Mouse (Mus musculus): ENCODE data around the gene Foxc2. TPM values are rescaled to one million over a fixed set of nuclear protein-coding genes. Genes with fewer than 3 reads are reported as not detected.

The Foxc2 gene
- polyA plus RNA-seq, 1 experiment from 2014 or later: 4.2 TPM

DNA sequence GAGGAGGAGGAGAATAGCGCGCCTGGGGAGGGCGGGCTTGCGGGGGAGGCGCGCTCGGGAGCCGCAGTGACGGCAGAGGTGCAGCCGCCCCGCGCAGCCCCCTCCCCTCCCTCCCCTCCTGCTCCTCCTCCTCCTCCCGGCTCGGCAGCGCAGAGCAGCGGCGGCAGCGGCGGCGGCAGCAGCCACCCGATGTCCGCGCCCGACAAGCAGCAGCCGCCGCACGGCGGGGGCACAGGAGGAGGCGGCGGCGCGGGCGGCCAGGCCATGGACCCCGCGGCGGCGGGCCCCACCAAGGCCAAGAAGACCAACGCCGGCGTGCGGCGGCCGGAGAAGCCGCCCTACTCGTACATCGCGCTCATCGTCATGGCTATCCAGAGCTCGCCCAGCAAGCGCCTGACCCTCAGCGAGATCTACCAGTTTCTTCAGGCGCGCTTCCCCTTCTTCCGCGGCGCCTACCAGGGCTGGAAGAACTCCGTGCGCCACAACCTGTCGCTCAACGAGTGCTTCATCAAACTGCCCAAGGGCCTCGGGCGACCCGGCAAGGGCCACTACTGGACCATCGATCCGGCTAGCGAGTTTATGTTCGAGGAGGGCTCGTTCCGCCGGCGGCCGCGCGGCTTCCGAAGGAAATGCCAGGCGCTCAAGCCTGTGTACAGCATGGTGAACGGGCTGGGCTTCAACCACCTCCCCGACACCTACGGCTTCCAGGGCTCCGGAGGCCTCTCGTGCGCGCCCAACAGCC lies 31.6 kb upstream of the Foxc2 start, which contains the start of gene Foxf1:
TSS of gene Foxf1 (plus strand) at position 177 of the 742 bp plus-strand sequence.
- no peaks in the 10 kb centered on the region for H3K36me3 ChIP-seq (ENCODE audit: control insufficient read depth, insufficient read depth, low read length)
- H3K4me3 ChIP-seq (ENCODE audit: low read depth, low read length): peak within 1 kb of the TSS; percentile 41
- H3K4me1 ChIP-seq (ENCODE audit: control insufficient read depth, insufficient read depth, low read length): peaks cover 24% of the 10 kb centered on the region
- H3K27me3 ChIP-seq (ENCODE audit: control insufficient read depth, insufficient read depth, low read length): peaks cover 96% of the 10 kb centered on the region
- no peak for ATAC-seq (ENCODE audit: insufficient number of reproducible peaks, low FRiP score, low TSS enrichment, low read depth)
- peak; percentile 74 for DNase-seq (ENCODE audit: low spot score)
- H3K27ac ChIP-seq (replicated peaks; ENCODE audit: low read depth, low read length): no peak within 1 kb of the TSS
- under 1% methylated on average over 58 of the region's 83 CpGs for WGBS
- peak within 1 kb of the TSS; percentile 35 for H3K9ac ChIP-seq (ENCODE audit: low read length)
- H3K4me2 ChIP-seq (ENCODE audit: low read depth, severe bottlenecking): peak within 1 kb of the TSS; percentile 92
- no peaks in the 10 kb centered on the region for H3K9me3 ChIP-seq (ENCODE audit: control insufficient read depth, low read length)

DNA sequence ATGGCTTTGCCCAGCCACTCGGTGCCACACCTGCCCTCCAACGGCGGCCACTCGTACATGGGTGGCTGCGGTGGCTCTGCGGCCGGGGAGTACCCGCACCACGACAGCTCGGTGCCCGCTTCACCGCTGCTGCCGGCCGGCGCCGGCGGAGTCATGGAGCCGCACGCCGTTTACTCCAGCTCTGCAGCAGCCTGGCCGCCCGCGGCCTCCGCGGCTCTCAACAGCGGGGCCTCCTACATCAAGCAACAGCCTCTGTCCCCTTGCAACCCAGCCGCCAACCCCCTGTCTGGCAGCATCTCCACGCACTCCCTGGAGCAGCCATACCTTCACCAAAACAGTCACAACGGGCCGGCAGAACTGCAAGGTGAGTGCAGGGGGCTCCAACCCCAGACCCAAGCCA lies 31.0 kb upstream of the Foxc2 start:
- Histone ChIP-seq H3K27ac (replicated peaks; ENCODE audit: low read depth, low read length) (no peak overlapping the region), H3K4me3 (ENCODE audit: low read depth, low read length) (peak overlapping the region; percentile 41; the same call in 1 of the 2 replicates), H3K4me1 (ENCODE audit: control insufficient read depth, insufficient read depth, low read length) (peaks cover 25% of the 10 kb centered on the region), H3K9me3 (ENCODE audit: control insufficient read depth, low read length) (no peaks in the 10 kb centered on the region), H3K9ac (ENCODE audit: low read length) (no peak overlapping the region), H3K4me2 (ENCODE audit: low read depth, severe bottlenecking) (peak overlapping the region; percentile 92; the same call in 1 of the 2 replicates), H3K27me3 (ENCODE audit: control insufficient read depth, insufficient read depth, low read length) (peaks cover 96% of the 10 kb centered on the region), H3K36me3 (ENCODE audit: control insufficient read depth, insufficient read depth, low read length) (no peaks in the 10 kb centered on the region)
- ATAC-seq (ENCODE audit: insufficient number of reproducible peaks, low FRiP score, low TSS enrichment, low read depth) (no peak), DNase-seq (ENCODE audit: low spot score) (no peak)
- 1% methylated on average over 30 of the region's 30 CpGs for WGBS

GRCm38 (mm10) chr8:121085561-121085960 lies 30.4 kb upstream of the Foxc2 start:
- no peaks in the 10 kb centered on the region for H3K9me3 ChIP-seq (ENCODE audit: control insufficient read depth, low read length)
- ATAC-seq (ENCODE audit: insufficient number of reproducible peaks, low FRiP score, low TSS enrichment, low read depth) (no peak), DNase-seq (ENCODE audit: low spot score) (no peak)
- peaks cover 96% of the 10 kb centered on the region for H3K27me3 ChIP-seq (ENCODE audit: control insufficient read depth, insufficient read depth, low read length)
- H3K4me2 ChIP-seq (ENCODE audit: low read depth, severe bottlenecking): no peak overlapping the region
- no peak overlapping the region for H3K9ac ChIP-seq (ENCODE audit: low read length)
- no peaks in the 10 kb centered on the region for H3K36me3 ChIP-seq (ENCODE audit: control insufficient read depth, insufficient read depth, low read length)
- peaks cover 22% of the 10 kb centered on the region for H3K4me1 ChIP-seq (ENCODE audit: control insufficient read depth, insufficient read depth, low read length)
- H3K4me3 ChIP-seq (ENCODE audit: low read depth, low read length): no peak overlapping the region
- 31% methylated on average over 3 of the region's 3 CpGs for WGBS
- H3K27ac ChIP-seq (replicated peaks; ENCODE audit: low read depth, low read length): no peak overlapping the region

GRCm38 (mm10) chr8:121086004-121086900 lies 29.7 kb upstream of the Foxc2 start:
- DNase-seq (ENCODE audit: low spot score) (peak; percentile 44), ATAC-seq (ENCODE audit: insufficient number of reproducible peaks, low FRiP score, low TSS enrichment, low read depth) (no peak)
- Histone ChIP-seq H3K27me3 (ENCODE audit: control insufficient read depth, insufficient read depth, low read length) (peaks cover 96% of the 10 kb centered on the region), H3K9ac (ENCODE audit: low read length) (no peak overlapping the region), H3K4me2 (ENCODE audit: low read depth, severe bottlenecking) (no peak overlapping the region), H3K27ac (replicated peaks; ENCODE audit: low read depth, low read length) (no peak overlapping the region), H3K9me3 (ENCODE audit: control insufficient read depth, low read length) (no peaks in the 10 kb centered on the region), H3K4me1 (ENCODE audit: control insufficient read depth, insufficient read depth, low read length) (peaks cover 18% of the 10 kb centered on the region), H3K36me3 (ENCODE audit: control insufficient read depth, insufficient read depth, low read length) (no peaks in the 10 kb centered on the region), H3K4me3 (ENCODE audit: low read depth, low read length) (no peak overlapping the region)
- WGBS: 8% methylated on average over 19 of the region's 19 CpGs

GRCm38 (mm10) chr8:121088281-121088680 lies 27.7 kb upstream of the Foxc2 start:
- Histone ChIP-seq H3K27me3 (ENCODE audit: control insufficient read depth, insufficient read depth, low read length) (peaks cover 96% of the 10 kb centered on the region), H3K4me3 (ENCODE audit: low read depth, low read length) (no peak overlapping the region), H3K9me3 (ENCODE audit: control insufficient read depth, low read length) (no peaks in the 10 kb centered on the region), H3K4me2 (ENCODE audit: low read depth, severe bottlenecking) (no peak overlapping the region), H3K4me1 (ENCODE audit: control insufficient read depth, insufficient read depth, low read length) (peaks cover 9% of the 10 kb centered on the region), H3K36me3 (ENCODE audit: control insufficient read depth, insufficient read depth, low read length) (no peaks in the 10 kb centered on the region), H3K9ac (ENCODE audit: low read length) (no peak overlapping the region), H3K27ac (replicated peaks; ENCODE audit: low read depth, low read length) (no peak overlapping the region)
- ATAC-seq (ENCODE audit: insufficient number of reproducible peaks, low FRiP score, low TSS enrichment, low read depth): no peak
- peak; percentile 40 for DNase-seq (ENCODE audit: low spot score)
- 4% methylated on average over 8 of the region's 8 CpGs for WGBS

DNA sequence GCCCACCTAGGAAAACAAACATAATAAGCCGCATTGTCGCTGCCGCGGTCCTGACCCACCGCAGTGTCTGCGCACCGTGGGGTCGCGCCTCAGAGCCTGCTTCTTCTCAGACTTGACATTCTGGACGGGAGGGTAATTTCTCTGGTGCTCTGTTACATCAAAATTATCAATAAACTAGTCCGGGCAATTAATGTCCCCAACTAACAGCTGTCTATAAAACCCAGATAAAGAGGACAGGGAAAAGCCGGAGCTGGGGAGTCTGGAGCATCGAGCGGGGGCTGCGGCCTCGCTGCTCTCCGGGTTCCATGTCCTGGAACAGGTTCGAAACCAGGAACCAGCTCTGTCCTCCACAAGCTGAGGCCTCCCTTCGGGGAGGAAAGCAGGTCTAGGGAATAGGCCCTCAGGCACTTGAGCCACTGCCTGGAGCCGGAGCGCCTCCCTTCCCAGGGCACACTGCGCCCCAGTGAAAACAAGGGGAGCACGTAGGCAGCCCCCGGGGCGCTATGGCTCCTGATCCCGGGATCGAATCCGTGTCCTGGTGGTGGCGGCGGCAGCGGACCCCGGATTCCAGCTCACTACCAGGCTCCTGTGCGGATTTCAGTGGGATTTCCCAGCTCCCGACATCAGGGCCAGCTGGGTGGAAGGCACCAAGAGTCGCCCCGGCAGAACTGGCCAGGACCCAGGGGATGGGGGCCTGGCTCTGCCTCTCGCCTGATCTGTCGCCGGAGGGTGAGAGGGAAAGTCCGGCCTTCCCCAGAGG lies 26.9 kb upstream of the Foxc2 start:
- H3K9me3 ChIP-seq (ENCODE audit: control insufficient read depth, low read length): no peaks in the 10 kb centered on the region
- no peak overlapping the region for H3K9ac ChIP-seq (ENCODE audit: low read length)
- H3K4me3 ChIP-seq (ENCODE audit: low read depth, low read length): no peak overlapping the region
- ATAC-seq (ENCODE audit: insufficient number of reproducible peaks, low FRiP score, low TSS enrichment, low read depth): no peak
- no peak overlapping the region for H3K27ac ChIP-seq (replicated peaks; ENCODE audit: low read depth, low read length)
- 2% methylated on average over 40 of the region's 40 CpGs for WGBS
- peak; percentile 58 for DNase-seq (ENCODE audit: low spot score)
- H3K4me2 ChIP-seq (ENCODE audit: low read depth, severe bottlenecking): no peak overlapping the region
- 0 out of 2 replicates have a peak, but pooled peaks cover 7% of the 10 kb centered on the region for H3K4me1 ChIP-seq (ENCODE audit: control insufficient read depth, insufficient read depth, low read length)
- H3K36me3 ChIP-seq (ENCODE audit: control insufficient read depth, insufficient read depth, low read length): no peaks in the 10 kb centered on the region
- H3K27me3 ChIP-seq (ENCODE audit: control insufficient read depth, insufficient read depth, low read length): peaks cover 88% of the 10 kb centered on the region

DNA sequence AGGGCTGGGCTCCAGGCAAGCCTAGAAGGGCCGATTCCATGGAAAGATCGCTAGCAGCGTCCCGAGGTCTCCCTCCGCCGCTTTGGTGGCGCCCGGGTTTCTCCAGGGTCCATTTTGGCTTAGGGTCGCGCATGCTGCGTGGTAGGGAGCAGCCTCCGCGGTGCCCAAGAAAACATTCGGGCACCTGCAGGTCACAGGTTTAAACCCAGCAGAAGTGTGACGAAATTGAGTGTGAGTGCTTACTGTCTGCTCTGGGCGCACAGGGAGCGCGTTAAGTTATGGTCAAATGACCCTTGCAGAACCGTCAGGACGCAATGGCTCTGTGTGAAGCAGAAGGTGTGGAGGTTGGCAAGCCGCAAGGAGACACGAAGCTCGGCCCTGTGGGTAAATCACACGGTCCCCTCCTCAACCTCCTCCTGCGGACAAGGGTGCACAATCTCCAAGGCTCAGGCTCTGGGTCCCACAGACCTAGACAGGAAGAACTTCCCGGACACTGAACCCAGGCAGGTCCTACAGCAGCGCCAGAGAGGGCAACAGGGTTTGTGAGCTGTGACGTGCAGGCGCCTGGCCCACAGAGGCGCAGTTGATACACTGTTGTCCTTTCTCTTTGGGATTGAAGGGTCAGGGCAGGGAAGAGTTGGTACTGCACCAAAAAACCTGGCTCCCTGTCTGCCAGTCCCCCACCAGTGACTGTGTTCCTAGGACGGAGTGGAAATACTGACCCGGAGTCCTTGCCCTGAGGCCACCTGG lies 26.2 kb upstream of the Foxc2 start:
- Histone ChIP-seq H3K27me3 (ENCODE audit: control insufficient read depth, insufficient read depth, low read length) (peaks cover 82% of the 10 kb centered on the region), H3K9me3 (ENCODE audit: control insufficient read depth, low read length) (no peaks in the 10 kb centered on the region), H3K9ac (ENCODE audit: low read length) (no peak overlapping the region), H3K4me2 (ENCODE audit: low read depth, severe bottlenecking) (no peak overlapping the region), H3K4me3 (ENCODE audit: low read depth, low read length) (no peak overlapping the region), H3K27ac (replicated peaks; ENCODE audit: low read depth, low read length) (no peak overlapping the region), H3K4me1 (ENCODE audit: control insufficient read depth, insufficient read depth, low read length) (0 out of 2 replicates have a peak, but pooled peaks cover 2% of the 10 kb centered on the region), H3K36me3 (ENCODE audit: control insufficient read depth, insufficient read depth, low read length) (no peaks in the 10 kb centered on the region)
- ATAC-seq (ENCODE audit: insufficient number of reproducible peaks, low FRiP score, low TSS enrichment, low read depth) (no peak), DNase-seq (ENCODE audit: low spot score) (peak; percentile 41)
- 8% methylated on average over 32 of the region's 32 CpGs for WGBS

Data from limb, embryonic 11.5 days (tissue).